Mouse (Mus musculus): ENCODE results near the gene Msmp.
"Not testable (repeated sequence)": the region's sequence is repeated elsewhere in the genome, so short reads cannot be mapped to it uniquely, and the experiment has no call there.

The Msmp gene

DNA sequence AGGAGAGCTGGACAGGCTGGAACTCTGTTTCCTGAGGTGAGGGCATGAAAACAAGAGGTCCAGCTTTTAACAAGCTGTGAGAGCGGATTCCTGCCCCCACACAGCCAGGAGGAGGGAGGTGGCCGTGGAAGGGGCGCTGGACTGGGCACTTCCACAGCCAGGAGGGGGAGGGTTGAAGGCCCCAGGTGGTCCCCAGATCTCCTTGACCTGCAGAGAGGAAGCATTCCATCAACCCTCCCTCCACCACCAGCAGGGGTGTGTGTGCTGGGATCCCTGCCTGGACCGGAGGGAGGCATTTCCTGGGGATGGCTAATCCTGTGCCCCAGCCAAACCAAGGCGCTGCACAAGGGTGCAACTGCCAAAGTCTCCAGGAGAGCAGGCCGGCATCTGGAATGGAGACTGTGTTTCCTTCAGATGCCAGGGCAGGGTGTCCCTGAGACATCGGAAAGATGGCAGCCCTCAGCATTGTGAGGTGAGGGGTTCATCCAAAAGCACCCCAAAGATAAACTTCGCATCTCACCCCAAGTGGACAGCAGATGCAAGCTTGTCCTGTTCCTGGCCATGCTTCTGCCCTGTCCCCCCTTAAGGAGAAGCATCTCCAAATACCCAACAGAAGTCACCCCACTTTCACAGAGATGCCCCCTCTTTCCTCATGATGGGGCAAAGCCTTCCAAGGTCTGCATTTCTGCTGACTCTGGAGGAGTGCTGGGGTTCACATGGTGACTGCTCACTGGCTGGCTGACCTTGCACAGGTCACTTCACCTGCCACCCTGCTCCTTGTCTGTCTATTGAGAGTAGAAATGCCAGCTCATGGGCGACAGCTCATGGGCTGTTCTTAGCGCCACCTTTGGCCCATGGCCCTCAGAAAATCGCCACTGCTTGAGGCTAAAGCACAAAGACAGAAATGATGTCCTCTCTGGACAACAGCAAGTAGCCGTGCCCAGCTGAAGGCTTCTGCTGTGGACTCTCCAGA is at the start of gene Msmp:
Msmp (minus strand) TSS at position 51 of the 973 bp plus-strand sequence.
- peak; percentile 49 for DNase-seq

DNA sequence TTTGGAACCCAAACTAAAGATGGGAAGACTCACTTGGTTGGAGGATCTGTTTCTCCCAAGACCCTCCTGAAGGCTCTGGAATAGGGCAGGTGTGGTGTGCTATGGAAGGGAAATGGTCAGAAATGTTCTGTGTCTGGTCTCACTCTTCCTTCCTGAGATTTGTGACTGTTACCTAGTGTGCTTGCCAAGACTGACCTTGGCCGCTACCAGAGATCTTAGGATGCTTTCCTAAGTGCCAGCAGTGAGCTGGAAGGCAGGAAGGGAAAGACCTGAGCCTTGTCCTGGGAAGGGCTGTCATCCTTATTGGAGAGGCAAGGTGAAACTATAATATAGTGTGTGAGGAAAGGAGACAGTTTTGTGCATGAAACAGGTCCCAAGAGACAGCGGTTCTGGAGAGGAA is 49.4 kb upstream of the Msmp start:
- DNase-seq, result no peak

DNA sequence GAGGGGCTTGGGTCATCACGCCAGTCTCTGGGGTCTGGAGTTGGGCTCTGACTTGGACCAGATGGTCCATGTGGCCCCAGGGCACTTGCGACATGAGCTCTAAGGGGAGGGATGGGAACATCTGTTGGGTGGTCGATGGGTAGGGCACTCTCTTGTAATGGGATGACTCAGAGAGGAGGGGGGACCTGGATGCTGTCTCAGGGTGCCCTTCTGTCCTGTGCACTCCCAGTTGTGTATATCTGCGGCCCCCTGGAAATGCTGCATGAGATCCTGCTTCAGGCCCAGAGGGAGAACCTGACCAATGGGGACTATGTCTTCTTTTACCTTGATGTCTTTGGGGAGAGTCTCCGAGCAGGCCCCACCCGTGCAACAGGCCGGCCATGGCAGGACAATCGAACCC is 49.0 kb upstream of the Msmp start:
- DNase-seq, result no peak

DNA sequence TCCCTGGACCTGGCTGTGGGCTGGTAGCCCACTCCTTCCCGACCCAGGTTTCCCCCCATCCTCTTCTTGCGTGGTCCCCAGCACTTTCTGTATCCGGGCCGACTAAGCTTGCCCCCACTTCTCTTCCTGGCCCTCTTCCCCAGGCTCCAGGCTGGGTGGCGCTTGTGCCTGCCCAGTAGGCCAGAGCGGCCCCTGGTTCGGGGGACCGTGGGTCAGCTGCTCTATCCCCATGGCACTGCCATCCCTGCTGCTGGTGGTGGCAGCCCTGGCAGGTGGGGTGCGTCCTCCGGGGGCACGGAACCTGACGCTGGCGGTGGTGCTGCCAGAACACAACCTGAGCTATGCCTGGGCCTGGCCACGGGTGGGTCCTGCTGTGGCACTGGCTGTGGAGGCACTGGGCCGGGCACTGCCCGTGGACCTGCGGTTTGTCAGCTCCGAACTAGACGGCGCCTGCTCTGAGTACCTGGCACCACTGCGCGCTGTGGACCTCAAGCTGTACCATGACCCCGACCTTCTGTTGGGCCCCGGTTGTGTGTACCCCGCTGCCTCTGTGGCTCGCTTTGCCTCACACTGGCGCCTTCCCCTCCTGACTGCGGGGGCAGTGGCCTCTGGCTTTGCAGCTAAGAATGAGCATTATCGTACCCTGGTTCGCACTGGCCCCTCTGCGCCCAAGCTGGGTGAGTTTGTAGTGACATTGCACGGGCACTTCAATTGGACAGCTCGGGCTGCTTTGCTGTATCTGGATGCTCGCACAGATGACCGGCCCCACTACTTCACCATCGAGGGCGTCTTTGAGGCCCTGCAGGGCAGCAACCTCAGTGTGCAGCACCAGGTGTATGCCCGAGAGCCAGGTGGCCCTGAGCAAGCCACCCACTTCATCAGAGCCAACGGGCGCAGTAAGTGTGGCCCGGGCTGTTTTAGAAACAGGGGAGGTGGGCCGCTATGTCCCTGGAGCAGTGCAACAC is 47.9 kb upstream of the Msmp start:
- no peak for DNase-seq

DNA sequence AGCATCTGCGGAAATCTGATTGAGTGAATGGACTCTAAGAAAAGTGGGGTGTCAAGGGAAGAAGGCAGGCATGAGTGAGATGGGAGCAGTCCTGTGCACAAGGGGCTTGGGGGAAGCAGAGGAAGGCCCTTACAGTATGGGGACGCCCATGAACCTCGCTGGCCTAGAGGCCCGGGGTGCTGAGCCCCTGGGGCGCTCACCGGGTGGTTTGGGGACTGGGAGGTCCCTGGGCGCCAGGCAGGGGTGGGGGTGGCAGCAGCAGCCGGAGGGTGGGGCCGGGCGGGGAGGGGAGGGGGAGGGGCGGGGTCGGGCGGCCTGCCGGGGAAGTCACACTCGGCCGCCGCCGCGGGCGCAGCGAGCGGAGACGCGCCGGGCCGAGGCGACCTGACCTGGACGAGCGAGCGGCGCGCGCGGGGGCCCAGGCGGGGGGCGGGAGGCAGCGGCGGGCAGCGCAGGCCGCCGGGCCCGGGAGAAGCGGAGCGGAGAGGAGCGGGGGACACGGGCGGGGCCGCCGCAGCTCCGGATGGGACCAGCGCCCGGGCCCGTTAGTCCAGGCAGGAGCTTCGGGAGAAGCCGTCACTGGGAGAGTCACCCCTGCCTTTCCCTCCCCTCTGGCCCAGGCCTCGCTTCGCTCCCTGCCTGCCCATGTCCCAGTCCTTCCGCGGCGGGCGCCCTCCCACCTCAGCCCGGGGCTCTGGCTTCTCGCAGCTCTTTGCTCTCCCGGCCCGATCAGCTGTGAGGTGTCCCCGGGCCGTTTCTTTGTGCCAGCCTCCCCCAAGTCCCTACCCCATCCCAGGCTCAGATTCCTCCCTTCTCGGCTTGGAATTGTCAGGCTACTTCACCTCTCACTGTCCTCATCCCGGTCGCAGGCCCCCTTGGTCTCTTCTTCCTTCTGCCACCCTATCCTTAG is 47.0 kb upstream of the Msmp start, which contains the start of gene Npr2:
Npr2 (plus strand) TSS at position 890 of the 910 bp plus-strand sequence.
- no peak for DNase-seq

DNA sequence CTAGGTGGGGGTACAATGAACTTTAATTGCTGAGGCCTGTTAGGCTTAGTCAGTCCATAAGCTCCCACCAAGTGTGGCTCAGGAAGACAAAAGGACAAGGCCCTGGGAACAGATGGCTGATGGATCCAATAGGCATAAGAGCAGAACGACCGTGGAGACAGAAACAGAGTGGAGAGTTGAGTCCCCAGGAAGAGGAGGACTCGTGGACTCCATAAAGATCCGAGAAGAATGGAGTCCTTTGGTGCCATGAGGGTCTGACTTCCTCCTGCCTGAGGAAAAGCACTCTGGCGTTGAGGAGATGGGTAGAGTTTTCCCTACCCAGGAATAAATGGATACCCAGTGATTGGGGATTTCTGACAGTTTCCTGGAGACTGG is 46.4 kb upstream of the Msmp start:
- no peak for DNase-seq

DNA sequence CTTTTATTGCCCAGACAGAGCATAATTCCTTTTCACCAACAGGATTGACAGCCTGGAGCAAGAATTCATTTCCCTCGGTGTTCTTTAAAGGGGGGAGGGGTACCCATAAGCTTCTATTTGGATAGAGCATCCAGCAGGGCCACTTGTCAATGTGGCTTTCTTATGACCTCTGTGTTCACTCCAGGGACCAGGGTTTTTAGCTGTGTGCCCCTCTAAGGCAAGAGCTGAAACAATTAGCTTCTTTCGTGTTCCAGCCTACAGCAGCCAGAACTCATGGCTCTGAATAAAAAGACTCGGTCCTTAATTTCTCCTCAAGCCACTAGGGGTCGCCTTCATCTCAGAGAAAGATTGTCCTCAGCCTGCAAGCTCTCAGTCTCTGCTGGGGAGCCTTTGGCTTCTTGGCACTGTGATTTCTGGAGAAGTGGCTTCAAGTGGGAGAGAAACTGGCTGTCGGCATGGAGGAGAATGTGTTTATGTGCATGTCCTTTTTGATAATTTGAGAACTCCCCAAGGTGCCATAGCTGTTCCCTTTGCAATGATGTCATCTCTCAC is 45.8 kb upstream of the Msmp start:
- DNase-seq, result peak; percentile 95

DNA sequence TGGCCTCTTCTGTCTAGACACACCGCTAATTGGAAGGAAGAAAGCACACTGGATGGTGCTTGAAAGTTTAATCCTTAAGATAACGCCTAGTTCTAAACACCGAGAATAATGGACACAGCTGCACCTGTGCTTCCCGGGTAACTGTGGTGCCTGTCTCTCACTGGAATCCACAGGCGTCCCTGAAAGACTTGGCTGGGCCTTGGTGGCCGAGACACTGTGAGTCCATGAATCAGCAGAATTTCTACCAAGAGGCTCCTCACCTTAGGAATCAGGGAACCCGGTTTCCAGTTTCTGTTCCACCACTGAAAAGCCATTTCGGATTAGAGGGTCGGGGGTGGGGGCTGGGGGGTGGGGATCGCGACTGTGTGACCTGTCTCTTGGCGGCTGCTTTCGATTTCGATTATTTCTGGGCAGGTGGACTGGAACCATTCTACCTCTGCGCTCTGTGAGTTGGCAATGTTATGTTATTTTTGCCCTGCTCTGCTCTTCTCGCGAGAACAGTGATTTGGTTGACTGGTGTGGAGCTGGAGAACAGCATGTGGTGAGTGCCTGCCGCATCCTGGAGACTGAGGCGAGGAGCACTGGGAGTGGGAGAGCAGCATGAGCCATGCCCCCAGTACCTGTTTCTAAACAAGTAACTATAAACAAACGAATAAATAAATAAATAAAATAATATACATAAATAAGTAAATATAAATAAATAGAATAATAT is 45.0 kb upstream of the Msmp start:
- DNase-seq, result no peak

DNA sequence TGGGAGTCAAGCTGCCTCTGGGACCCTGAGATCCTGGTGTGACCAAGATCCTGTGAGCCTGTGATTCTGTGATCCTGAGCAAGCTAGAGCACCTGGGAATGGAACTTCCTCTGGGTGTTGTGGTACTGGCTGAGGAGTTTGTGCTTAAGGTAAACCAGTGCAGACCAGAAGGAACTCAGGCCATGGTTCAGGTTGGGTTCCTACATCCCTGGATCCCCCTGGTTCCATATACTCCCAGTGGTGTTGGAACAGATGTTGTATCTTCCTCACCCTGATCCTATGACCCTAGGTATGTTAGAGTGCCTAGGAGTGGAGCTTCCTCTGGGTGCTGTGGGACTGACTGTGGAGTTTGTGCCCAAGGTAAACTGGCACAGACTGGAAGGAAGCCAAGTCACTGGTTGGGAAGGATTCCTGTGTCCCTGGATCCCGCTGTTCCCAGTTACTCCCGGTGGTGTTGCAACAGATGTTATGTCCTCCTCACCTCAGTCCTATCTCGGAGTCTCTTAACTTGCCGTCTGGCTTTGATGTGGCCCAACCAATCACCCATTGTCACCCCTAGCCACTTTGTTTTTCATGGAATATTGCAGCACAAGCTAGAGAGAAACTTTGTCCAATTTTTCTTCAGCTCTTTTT is 36.0 kb upstream of the Msmp start:
- DNase-seq, result no peak

DNA sequence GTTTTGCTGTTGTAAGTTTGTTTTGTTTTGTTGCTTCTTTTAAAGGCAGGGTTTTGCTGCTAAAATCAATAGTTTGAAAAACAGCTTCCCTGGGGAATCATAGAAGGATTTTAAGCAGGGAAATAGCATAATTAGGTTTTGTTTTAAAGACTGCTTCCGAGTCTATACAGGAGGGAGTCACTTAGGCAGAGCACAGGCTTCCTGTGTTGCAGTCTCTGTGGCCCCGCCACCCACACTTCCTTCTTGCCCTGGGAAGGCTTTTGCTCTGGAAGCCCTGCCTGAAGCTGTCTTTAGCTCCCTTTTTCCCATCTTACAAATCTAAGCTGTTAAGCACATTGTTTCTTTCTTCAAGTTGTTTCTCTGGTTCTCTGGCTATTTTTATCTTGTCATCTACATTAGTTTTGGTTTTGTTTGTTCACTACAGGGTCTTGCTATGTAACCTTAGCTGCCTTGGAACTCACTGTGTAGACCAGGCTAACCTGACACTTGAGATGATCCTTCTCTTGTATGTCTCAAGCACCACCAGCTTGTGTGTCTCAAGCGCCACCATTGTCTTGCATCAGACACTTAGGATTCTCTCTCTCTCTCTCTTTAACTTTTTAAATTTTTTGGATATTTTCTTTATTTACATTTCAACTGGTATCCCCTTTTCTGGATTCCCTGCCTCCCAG is 28.9 kb upstream of the Msmp start:
- DNase-seq, result peak; percentile 77

DNA sequence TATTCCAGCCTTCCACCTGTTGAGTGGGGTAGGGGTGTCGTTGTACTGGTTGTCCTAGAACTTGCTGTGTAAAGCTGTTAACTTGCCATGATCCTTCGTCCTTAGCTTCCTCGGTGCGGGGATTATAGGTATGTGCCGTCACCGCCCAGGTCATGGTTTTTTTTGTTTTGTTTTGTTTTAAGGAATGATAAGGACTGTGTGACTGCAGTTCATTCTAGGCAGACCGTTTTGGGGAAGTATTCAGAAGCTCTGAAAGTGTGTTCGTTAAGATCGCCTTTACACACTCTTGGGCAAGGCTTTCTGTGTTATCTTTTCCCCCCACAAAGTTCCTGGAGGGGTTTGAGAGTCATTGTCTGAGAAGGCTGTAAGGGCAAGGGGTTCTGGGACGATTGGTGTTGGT is 28.2 kb upstream of the Msmp start:
- DNase-seq, result no peak

DNA sequence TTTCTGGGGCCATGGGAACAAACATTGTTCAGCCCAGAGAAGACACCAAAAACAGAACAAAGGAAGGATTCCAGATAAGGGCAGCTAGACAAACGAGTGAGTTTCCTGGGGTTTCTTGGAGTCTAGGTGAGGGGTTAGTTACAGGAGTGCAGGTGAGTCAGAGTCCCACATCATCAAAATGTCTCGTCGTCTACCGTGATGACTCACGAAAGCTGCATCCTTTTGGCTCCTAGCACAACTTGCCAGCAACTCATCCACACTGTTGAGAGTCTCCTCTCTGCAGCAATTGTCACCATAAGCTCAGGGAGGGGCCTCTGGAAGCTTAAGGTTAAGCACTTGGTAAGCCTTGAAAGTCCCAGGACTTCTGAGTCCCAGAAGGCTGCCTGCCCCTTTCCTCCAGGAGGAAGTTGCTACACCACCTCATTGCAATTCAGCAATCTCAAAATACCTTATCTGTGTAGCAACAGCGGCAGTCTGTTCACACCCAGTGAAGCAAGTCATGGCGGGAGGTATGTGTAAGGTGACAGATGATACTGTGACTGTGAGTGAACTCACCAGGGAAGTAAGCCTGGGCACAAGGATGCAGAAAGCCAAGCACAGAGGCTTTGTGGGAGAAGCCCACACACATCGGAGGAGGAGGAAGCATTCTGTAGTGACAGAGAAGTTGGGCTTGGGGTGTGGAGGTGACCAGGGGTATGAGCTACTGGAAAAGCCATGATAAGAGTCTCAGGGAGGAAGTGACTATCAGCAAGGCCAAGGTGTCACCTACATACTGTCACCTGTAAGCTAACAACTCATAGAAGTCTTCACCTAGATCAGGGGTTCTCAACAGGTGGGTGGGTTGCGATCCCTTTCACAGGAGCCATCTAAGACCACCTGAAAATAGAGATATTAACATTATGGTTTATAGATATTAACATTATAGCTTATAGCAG is 20.7 kb upstream of the Msmp start:
- DNase-seq, result no peak

DNA sequence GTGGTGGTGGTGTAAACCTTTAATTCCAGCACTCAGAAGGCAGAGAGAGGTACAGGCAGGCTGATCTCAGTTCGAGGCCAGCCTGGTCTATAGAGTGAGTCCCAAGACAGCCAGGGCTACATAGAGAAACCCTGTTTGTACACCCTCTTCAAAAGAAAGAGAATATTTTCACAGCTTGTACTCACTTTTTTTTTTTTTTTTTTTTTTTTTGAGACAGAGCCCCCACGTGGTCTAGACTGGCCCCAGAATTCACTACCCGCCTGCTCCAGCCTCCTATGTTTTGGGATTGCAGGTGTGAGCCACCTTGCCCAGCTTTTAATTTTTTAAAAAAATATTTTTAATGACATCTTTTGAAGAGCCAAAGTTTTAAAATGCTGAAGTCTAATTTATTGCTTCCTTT is 19.8 kb upstream of the Msmp start:
- DNase-seq, result no peak

DNA sequence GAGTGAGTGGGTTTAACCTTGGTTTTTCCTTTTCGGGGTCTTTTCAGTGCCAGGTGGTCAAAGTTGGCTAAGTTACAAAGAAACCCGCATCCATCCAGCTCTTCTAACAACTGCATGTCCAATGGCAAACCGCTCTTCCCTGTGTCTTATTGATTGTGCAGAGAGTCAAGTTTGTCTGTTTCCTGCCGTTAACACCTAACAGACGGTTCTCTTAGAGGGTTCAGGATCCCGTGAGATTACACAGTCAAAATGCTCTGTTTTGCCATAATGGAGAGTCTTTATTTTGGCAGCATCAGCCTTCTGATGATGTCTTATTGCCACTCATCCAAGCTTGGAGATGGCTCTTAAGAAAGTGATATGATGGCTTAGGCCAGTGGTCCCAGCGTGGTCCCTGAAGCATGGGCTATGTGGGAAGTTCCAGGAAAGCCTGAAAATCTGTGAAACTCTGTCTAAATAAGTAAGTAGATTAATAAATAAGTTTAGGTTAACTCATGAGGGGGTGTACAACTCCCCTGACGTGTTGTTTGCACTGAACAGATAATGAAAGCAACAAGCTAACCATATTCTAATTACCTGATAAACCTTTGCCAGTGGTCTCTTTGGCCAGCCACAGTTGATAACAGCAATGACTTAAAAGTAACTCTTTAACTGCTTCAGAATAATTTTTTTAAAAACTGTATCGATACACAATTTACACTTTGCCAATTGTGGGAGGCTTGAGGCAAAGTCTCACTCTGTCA is 16.1 kb upstream of the Msmp start:
- DNase-seq, result no peak

DNA sequence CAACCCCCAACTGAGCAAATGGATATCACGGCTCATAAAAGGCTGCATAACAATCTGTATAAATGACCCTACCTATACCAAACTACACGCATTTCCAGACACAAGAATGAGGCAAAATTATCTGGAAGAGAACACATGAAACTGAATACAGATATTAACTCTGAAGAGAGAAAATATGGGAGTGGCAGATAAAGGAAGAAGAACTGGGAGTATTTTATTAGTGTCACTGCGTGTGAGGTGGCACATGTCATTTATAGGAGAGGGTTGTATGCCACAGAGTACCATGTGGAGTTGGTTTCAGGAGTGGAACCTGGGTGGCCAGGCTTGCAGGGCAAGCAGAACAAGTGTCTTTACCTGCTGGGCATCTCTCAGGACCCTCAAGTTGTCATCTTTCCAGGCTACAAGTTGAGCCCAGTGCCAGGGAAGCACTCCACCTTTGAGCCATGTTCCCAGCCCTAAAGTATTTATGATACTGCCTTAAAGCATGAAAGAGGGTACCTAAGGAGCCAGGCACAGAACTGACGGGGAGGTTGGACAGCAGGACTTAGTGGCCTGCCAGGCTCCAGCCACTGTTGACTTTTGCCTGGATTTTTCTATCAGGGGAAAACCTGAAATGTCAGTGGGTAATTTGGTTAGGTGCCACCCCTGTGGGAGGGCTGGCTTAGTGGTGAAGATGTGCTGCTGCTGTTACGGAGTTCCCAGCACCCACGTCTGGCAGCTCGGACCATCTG is 14.5 kb upstream of the Msmp start:
- DNase-seq, result no peak

DNA sequence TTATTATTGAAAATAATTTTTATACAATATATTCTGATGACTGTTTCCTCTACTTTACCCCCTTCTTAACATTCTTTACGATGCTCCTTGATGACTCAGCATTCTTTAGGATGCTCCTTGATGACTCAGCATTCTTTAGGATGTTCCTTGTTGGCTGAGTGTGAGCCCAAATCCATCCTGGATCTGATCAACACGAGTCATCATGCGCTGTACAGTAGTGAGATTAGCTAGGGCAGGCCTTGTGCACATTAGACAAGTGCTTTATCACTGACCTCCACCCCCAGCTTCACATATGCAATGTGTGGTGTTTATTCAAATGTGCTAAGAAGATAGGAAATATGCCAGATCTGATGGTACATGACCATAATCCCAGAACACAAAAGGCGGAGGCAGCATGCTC is 13.9 kb upstream of the Msmp start:
- DNase-seq, result no peak

DNA sequence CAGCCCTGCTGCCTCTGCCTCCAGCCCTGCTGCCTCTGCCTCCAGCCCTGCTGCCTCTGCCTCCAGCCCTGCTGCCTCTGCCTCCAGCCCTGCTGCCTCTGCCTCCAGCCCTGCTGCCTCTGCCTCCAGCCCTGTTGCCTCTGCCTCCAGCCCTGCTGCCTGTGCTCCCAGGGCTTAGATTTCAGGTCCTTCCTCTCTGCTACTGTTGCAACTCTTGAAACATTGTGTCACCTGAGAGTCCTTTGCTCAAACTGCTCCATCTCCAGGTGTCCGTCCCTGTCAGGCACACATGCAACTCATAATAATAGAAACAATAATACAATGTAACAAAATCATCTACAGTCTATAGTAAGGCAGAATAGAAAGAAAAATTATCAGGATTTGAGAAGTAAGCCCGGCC is 12.3 kb upstream of the Msmp start:
- not testable (repeated sequence) for DNase-seq

DNA sequence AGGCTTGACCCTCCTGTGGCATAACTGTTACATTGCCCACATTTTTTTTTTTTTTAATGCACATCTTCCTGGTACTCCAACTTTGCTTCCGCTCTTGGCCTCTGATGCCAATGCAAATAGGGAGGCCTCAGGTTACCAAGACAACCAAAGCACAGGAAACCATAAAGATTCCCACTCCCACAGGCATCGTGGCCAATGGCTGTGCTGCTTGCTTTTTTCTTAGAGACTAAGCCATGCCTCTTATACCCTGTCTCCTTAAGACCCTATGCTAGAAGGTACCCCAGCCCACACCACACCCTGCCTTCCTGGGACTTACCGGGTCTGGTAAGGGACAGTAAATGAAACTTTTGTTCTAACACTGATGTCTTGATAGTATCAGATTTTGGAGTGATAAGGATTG is 9.2 kb upstream of the Msmp start:
- no peak for DNase-seq
